Mouse (Mus musculus) monocyte, adult 59 days (primary cell): ENCODE results near the gene Scgb1b30. TPM values are rescaled to one million over a fixed set of nuclear protein-coding genes. Genes with fewer than 3 reads are reported as not detected.

ENCODE experiments used
- total RNA-seq, 2 experiments: library from RNA; stranded (reverse); gene quantifications; one replicate each; pipeline ENCODE4 v1.2.4; 2023

The Scgb1b30 gene
- total RNA-seq, result not detected

GRCm38 (mm10) chr7:34094911-34095481, at the start of gene Scgb1b30:
Gene Scgb1b30 (plus strand): TSS chr7:34095431.

GRCm38 (mm10) chr7:34133117-34133762, 38.0 kb downstream of the Scgb1b30 start, which contains the start of gene Wtip:
Gene Wtip (minus strand): TSS chr7:34133268.

Other genes starting within 250 kb of the Scgb1b30 start
- not detected for gene Scgb2b26, start 150.4 kb upstream of the Scgb1b30 start, total RNA-seq
- not detected for gene Scgb2b27, start 81.5 kb upstream of the Scgb1b30 start, total RNA-seq
- gene Scgb1b27, start 73.9 kb upstream of the Scgb1b30 start, total RNA-seq, result not detected
- 1 to 10 TPM; 1.1 to 1.7 TPM for gene Wtip, start 37.8 kb downstream of the Scgb1b30 start, total RNA-seq
- gene Uba2, start 74.2 kb downstream of the Scgb1b30 start, total RNA-seq, result 10 to 100 TPM; 53.4 to 55.5 TPM
- 10 to 100 TPM; 26.0 to 31.0 TPM for gene Pdcd2l, start 101.2 kb downstream of the Scgb1b30 start, total RNA-seq
- 100 to 1,000 TPM; 331 to 386 TPM for gene Gpi1, start 134.9 kb downstream of the Scgb1b30 start, total RNA-seq
- gene Gm6096, start 155.6 kb downstream of the Scgb1b30 start, total RNA-seq, result not detected
- gene 4931406P16Rik, start 218.1 kb downstream of the Scgb1b30 start, total RNA-seq, result 10 to 100 TPM; 33.0 to 37.3 TPM